Mouse (Mus musculus) urinary bladder, postnatal 4 days (tissue): ENCODE results near the gene Bckdha.

Experiments
- DNase-seq, 2 experiments: peaks; one replicate each; pipeline ENCODE4 v3.0.0; 2021 to 2022; ENCODE audit warnings: low spot score in 2 of 2

The Bckdha gene

GRCm38 (mm10) chr7:25658657-25659472 is at the start of gene Bckdha, which contains the start of gene Exosc5:
Gene Bckdha, minus strand, starts transcription at chr7:25658981.
Gene Exosc5, plus strand, starts transcription at chr7:25659164.
- DNase-seq: peak; percentile 99

DNA sequence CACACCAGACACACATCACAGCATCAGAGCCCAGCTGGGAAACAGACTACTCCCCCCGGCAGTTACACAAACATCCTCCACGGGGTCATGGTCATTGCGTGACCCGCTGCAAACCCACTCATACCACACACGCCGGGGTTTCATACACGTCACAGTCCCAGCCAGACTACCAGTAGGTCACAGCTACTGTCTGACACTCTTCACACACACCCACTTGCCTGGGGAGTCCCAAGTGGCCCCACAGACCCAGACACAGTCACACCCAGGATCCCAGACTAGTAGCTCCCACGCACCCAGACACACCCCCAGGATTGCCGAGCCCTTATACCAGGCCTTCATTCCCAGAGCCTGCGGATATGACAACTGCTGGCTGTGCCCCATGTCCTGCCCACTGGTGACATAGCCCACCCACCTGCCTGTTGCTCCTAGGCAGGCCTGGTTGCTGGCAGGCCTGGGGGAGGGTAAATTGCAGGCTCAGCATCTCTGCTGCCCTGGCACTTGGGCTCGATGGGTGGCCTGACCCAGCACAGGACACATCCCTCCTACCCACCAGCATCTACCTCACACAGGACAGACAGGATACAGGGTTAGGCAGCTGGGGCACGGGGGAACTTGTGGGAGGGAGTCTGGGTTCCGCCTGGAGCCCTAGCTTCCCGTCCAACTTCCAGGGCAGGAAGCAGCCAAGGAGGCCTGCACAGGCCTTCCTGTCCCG is 49.0 kb upstream of the Bckdha start:
- no peak for DNase-seq

- DNase-seq: no peak
These were observed 47.9 kb upstream of the Bckdha start for GRCm38 (mm10) chr7:25706578-25707170.

DNA sequence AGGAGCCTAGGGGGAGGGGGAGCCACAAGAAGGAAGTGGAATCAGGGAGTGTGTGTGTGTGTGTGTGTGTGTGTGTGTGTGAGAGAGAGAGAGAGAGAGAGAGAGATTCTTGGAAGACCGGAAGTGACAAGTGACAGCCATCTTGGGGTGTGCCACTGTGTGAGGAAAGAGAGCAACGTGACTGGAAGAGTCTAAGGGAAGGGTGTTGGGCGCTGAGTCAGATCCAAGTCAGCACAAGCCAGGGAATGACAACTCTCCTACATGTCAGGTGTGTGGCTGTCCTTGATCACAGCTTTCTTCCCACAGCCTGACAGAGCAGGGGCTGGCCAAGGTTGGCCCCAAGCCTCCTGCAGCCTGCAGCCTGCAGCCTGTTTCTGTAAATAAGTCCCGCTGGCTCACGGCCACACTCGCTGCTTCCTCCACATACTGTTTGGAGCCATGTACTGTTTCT is 47.0 kb upstream of the Bckdha start:
- no peak for DNase-seq

DNA sequence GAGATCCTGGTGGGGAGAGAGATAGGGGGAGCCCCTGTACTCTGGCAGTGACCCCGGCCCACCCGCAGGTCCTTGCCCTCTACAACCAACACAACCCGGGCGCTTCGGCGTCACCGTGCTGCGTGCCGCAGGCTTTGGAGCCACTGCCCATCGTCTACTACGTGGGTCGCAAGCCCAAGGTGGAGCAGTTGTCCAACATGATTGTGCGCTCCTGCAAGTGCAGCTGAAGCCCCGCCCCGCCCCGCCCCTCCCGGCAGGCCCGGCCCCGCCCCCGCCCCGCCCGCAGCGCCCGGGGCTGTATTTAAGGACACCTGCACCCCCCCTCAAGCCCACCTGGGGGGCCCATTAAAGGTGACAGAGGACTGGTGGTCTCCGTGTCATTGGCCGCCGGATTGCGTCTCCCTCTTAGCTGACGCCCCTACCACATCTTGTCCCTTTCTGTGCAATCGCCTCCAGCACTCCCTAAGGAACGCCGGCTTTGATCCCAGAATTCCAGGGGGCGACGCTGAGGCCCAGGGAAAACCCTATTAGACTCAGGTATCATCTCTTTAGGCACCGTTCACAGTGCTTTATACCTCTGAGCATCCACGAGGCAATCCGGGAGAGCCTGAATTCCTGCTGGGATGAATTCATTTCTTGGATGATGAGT is 46.1 kb upstream of the Bckdha start:
- no peak for DNase-seq

- no peak for DNase-seq
These were observed 45.2 kb upstream of the Bckdha start for GRCm38 (mm10) chr7:25703793-25704494.

DNA sequence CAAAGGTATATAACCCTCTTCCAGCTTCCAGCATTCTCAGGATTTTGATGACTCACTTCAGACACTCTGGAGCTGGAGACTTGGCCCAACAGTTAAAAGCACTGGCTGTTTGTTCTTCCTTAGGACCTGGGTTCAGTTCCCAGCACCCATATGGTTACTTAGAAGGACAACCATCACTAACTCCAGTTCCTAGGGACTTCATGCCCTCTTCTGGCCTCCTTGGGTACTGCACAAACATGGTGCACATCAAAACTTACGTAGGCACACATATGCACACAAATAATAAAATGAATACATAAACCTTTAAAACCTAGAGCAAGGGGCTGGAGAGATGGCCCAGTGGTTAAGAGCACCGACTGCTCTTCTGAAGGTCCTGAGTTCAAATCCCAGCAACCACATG is 43.6 kb upstream of the Bckdha start:
- DNase-seq: no peak

- DNase-seq: no peak
These were observed 42.0 kb upstream of the Bckdha start for GRCm38 (mm10) chr7:25700732-25701131.

GRCm38 (mm10) chr7:25699851-25700250 is 41.1 kb upstream of the Bckdha start:
- DNase-seq: no peak

DNA sequence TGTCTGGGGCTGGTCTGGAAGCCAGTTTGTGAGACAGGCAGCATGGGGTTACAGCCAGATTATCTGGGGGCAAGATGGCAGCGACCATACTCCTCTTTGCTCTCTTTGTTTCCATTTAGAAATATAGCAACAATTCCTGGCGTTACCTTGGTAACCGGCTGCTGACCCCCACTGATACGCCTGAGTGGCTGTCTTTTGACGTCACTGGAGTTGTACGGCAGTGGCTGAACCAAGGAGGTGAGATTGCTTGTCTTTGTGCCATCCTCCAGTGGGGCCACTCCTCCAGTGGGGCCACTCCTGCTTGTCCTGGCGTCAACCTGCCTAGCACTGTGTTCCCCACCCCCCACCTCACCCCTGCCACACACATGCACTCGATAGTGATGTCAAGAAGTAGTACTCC is 35.3 kb upstream of the Bckdha start:
- DNase-seq: no peak

DNA sequence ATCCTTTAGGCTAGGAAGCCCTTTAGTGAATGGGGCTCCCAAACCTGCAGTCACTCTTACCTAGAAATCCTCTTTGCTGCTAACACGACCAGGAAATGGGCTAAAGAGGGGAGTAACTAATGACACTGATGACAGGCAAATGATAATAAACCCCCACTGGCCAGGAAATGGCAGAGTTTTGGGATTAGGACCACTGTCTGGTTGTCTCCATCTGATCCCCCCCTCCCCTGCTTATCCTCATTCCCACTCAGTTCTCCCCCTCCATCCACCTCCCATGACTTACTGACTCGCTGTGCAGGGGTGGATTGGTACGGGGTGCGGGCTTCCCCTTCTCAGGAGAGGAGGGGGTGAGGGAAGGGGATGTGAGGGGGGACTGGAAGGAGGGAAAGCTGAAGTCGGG is 31.3 kb upstream of the Bckdha start:
- no peak for DNase-seq

- DNase-seq: no peak
These were observed 30.8 kb upstream of the Bckdha start for GRCm38 (mm10) chr7:25689603-25690021.

- peak; percentile 74 to 78 for DNase-seq
These were observed 30.2 kb upstream of the Bckdha start for GRCm38 (mm10) chr7:25688810-25689586.

GRCm38 (mm10) chr7:25687811-25688401 is 29.1 kb upstream of the Bckdha start:
- DNase-seq: peak; percentile 57 to 72

DNA sequence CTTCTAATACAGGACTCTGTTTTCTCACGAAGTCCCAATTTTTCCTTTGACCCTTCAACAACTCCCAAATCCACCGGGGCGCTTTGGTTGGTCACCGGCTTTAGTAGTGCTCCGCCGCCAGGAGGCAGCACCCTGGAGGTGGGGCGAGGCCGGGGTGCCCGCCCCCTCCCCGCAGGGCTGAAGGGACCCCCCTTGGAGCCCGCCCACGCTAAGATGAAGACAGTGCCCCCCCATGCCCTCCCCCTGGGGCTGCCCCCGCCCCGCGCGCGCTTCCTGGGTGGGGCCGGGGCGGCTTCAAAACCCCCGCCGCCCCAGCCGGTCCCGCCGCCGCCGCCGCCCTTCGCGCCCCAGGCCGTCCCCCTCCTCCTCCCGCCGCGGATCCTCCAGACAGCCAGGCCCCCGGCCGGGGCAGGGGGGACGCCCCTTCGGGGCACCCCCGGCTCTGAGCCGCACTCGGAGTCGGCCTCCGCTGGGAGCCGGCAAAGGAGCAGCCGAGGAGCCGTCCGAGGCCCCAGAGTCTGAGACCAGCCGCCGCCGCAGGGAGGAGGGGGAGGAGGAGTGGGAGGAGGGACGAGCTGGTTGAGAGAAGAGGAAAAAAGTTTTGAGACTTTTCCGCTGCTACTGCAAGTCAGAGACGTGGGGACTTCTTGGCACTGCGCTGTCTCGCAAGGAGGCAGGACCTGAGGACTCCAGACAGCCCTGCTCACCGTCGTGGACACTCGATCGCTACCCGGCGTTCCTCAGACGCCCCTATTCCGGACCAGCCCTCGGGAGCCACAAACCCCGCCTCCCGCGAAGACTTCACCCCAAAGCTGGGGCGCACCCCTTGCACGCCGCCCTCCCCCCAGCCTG is 28.1 kb upstream of the Bckdha start, which contains the start of gene Tgfb1:
TSS of gene Tgfb1 (plus strand) at position 323 of the 852 bp plus-strand sequence.
- DNase-seq: peak; percentile 77 to 78

DNA sequence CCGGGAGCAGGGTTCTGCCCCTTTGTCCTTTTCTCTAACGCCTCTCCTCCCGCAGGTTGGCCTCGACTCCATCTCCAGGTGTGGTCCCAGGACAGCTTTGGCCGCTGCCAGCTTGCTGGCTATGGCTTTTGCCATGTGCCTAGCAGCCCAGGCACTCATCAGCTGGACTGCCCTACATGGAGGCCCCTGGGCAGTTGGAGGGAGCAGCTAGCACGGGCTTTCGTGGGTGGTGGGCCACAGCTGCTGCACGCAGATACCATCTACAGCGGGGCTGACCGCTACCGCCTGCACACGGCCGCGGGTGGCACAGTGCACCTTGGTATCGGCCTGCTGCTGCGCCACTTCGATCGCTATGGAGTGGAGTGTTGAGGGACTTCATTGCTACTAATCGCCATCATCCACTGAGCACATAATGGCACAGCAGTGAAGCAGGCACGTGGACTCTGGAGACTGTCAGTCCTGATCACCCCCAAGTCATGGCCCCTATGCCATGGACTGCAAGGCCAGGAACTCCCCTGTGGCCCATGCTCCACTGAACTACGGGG is 27.2 kb upstream of the Bckdha start:
- DNase-seq: no peak

GRCm38 (mm10) chr7:25684659-25685058 is 25.9 kb upstream of the Bckdha start:
- DNase-seq: no peak

- no peak for DNase-seq
These were observed 24.8 kb upstream of the Bckdha start for GRCm38 (mm10) chr7:25683474-25684180.
